In genomic region chr7:37528311-37528710, GRCm38 (mm10) we compare ENCODE assay signal across 7 mouse cellular contexts.
"Had no signal": no experiment of that assay in that cellular context is flagged by ENCODE, and none has a peak within 500 bp of the region (broad histone marks: within the 10 kb centered on the region; RNA-seq: fewer than 3 reads in every experiment).

No protein-coding gene starts in this region.

- DNase-seq: lung, adult 2 months; lung, postnatal 14 days; lung, postnatal 36 days; right cerebral cortex, postnatal 14 days; thymus, adult 2 months; thymus, postnatal 25 days; thymus, postnatal 4 days had no signal
